Mouse (Mus musculus) liver, adult 2 months (tissue): Measurements from ENCODE around the gene Naa35.

Experiments
- CTCF ChIP-seq: fragments of 200-500 bp; IDR thresholded peaks from 2 replicates; pipeline ENCODE4 v1.5.1; 2011; ENCODE audit warnings: low read depth, low read length, control low read depth
- POLR2A ChIP-seq: fragments of 200-500 bp; IDR thresholded peaks from 2 replicates; pipeline ENCODE4 v1.6.1; 2011; ENCODE audit warnings: low read length, control low read depth; ENCODE audit not compliant: insufficient read depth; ENCODE audit errors: extremely low read depth

DNA sequence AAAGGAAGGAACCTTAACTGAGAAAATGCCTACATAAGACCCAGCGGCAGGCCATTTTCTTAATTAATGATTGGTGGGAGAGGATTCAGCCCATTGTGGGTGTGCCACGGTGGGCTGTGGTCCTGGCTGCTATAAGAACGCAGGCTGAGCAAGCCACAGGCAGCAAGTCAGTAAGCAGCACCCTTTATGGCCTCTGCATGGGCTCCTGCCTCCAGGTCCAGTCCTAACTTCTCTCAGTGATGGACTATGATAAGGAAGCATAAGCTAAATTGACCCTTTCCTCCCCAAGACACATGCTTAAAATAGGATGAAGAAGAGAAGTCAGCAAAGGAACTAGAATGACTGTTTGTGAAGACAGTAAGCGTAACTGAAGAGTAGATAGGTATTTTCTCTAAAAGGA, 30.1 kb downstream of the Naa35 start:
- TF ChIP-seq CTCF (no peak), POLR2A (no peak)
